Mouse (Mus musculus) erythroblast, embryonic 14.5 days (primary cell): ENCODE measurements around the gene Slc35e4. TPM values are rescaled to one million over a fixed set of nuclear protein-coding genes. Genes with fewer than 3 reads are reported as not detected.

Experiments used
- H3K27me3 ChIP-seq: 2 replicates; pipeline ENCODE4 v1.6.1; 2012; ENCODE audit warnings: inconsistent platforms; ENCODE audit not compliant: control insufficient read depth
- H3K36me3 ChIP-seq: 2 replicates; pipeline ENCODE4 v1.6.1; 2012; ENCODE audit warnings: mild to moderate bottlenecking, inconsistent platforms; ENCODE audit not compliant: control insufficient read depth
- H3K4me1 ChIP-seq: 2 replicates; pipeline ENCODE4 v1.6.1; 2012; ENCODE audit warnings: inconsistent platforms; ENCODE audit not compliant: control insufficient read depth
- H3K4me3 ChIP-seq: replicated peaks from 2 replicates; pipeline ENCODE3; 2012; ENCODE audit warnings: moderate library complexity, mild to moderate bottlenecking, inconsistent platforms
- H3K9me3 ChIP-seq: 2 replicates; pipeline ENCODE4 v1.6.1; 2012; ENCODE audit warnings: low read length, inconsistent platforms, mixed read lengths; ENCODE audit not compliant: control insufficient read depth
- GATA1 ChIP-seq: IDR thresholded peaks from 2 replicates; pipeline ENCODE4 v1.6.1; 2012; ENCODE audit warnings: low read length, inconsistent platforms, mixed read lengths
- TAL1 ChIP-seq: IDR thresholded peaks from 3 replicates; pipeline ENCODE4 v1.6.1; 2012; ENCODE audit warnings: low read length, inconsistent platforms, mixed read lengths
- polyA plus RNA-seq: library from polyadenylated mRNA; stranded (reverse); fragments of >175 nt; gene quantifications from 2 replicates; pipeline ENCODE4 v1.2.3, GENCODE M21; 2012

The Slc35e4 gene
- polyA plus RNA-seq, 1 experiment = 0.14 TPM

- H3K4me1 ChIP-seq = peaks cover 17% of the 10 kb centered on the region
- H3K27me3 ChIP-seq = peaks cover 20% of the 10 kb centered on the region
- no peaks in the 10 kb centered on the region for H3K36me3 ChIP-seq
- no peaks in the 10 kb centered on the region for H3K9me3 ChIP-seq
- no peak overlapping the region for H3K4me3 ChIP-seq
- TF ChIP-seq TAL1 (peak; percentile 51; the same call in 2 of the 3 replicates), GATA1 (no peak)
Measured at GRCm38 (mm10) chr11:3887331-3887730, 27.1 kb downstream of the Slc35e4 start.

- peaks cover 17% of the 10 kb centered on the region for H3K27me3 ChIP-seq
- H3K9me3 ChIP-seq = no peaks in the 10 kb centered on the region
- no peak overlapping the region for H3K4me3 ChIP-seq
- H3K36me3 ChIP-seq = no peaks in the 10 kb centered on the region
- TF ChIP-seq TAL1 = no peak
- no peak for TF ChIP-seq GATA1
- H3K4me1 ChIP-seq = peaks cover 17% of the 10 kb centered on the region
Measured at GRCm38 (mm10) chr11:3883711-3884110, 30.8 kb downstream of the Slc35e4 start.

- no peaks in the 10 kb centered on the region for H3K36me3 ChIP-seq
- H3K4me3 ChIP-seq = no peak overlapping the region
- no peaks in the 10 kb centered on the region for H3K4me1 ChIP-seq
- H3K27me3 ChIP-seq = peaks cover 21% of the 10 kb centered on the region
- no peaks in the 10 kb centered on the region for H3K9me3 ChIP-seq
- TF ChIP-seq TAL1 = no peak
- no peak for TF ChIP-seq GATA1
Measured at GRCm38 (mm10) chr11:3879836-3880235, 34.6 kb downstream of the Slc35e4 start.

GRCm38 (mm10) chr11:3878660-3879059 is 35.8 kb downstream of the Slc35e4 start:
- Histone ChIP-seq H3K36me3 (no peaks in the 10 kb centered on the region), H3K4me3 (no peak overlapping the region), H3K9me3 (no peaks in the 10 kb centered on the region), H3K4me1 (no peaks in the 10 kb centered on the region), H3K27me3 (peaks cover 21% of the 10 kb centered on the region)
- TF ChIP-seq TAL1 (no peak), GATA1 (no peak)

- no peaks in the 10 kb centered on the region for H3K9me3 ChIP-seq
- H3K27me3 ChIP-seq = peaks cover 8% of the 10 kb centered on the region
- TF ChIP-seq TAL1 (no peak), GATA1 (no peak)
- no peaks in the 10 kb centered on the region for H3K36me3 ChIP-seq
- H3K4me1 ChIP-seq = no peaks in the 10 kb centered on the region
- H3K4me3 ChIP-seq = no peak overlapping the region
Measured at GRCm38 (mm10) chr11:3876419-3876818, 38.0 kb downstream of the Slc35e4 start.

GRCm38 (mm10) chr11:3864343-3864742 is 50.1 kb downstream of the Slc35e4 start:
- peaks cover 12% of the 10 kb centered on the region for H3K4me1 ChIP-seq
- H3K27me3 ChIP-seq = peaks cover 44% of the 10 kb centered on the region
- no peak overlapping the region for H3K4me3 ChIP-seq

GRCm38 (mm10) chr11:3863454-3864112 is 50.9 kb downstream of the Slc35e4 start, which contains the start of gene Osbp2:
Gene Osbp2, minus strand, starts transcription at chr11:3863903.
- no peak for TF ChIP-seq TAL1
- no peak for TF ChIP-seq GATA1
- Histone ChIP-seq H3K36me3 (no peaks in the 10 kb centered on the region), H3K4me3 (peak within 1 kb of the TSS; percentile 52), H3K27me3 (peaks cover 44% of the 10 kb centered on the region), H3K4me1 (peaks cover 12% of the 10 kb centered on the region), H3K9me3 (no peaks in the 10 kb centered on the region; the same call in 1 of the 2 replicates)

More at GRCm38 (mm10) chr11:3864343-3864742, 50.1 kb downstream of the Slc35e4 start:
- TF ChIP-seq GATA1 = no peak
- H3K36me3 ChIP-seq = no peaks in the 10 kb centered on the region
- H3K9me3 ChIP-seq = no peaks in the 10 kb centered on the region; the same call in 1 of the 2 replicates

- peak overlapping the region; percentile 52 for H3K4me3 ChIP-seq
- TF ChIP-seq GATA1 (no peak), TAL1 (no peak)
- no peaks in the 10 kb centered on the region; the same call in 1 of the 2 replicates for H3K9me3 ChIP-seq
- peaks cover 44% of the 10 kb centered on the region for H3K27me3 ChIP-seq
- peaks cover 12% of the 10 kb centered on the region for H3K4me1 ChIP-seq
- H3K36me3 ChIP-seq = no peaks in the 10 kb centered on the region
Measured at GRCm38 (mm10) chr11:3862661-3863453, 51.6 kb downstream of the Slc35e4 start.

- peaks cover 12% of the 10 kb centered on the region for H3K4me1 ChIP-seq
- H3K36me3 ChIP-seq = no peaks in the 10 kb centered on the region
- H3K4me3 ChIP-seq = no peak overlapping the region
- H3K9me3 ChIP-seq = no peaks in the 10 kb centered on the region; the same call in 1 of the 2 replicates
- TF ChIP-seq TAL1 (no peak), GATA1 (no peak)
- H3K27me3 ChIP-seq = peaks cover 37% of the 10 kb centered on the region
Measured at GRCm38 (mm10) chr11:3860361-3860760, 54.1 kb downstream of the Slc35e4 start.
